Mouse (Mus musculus) small intestine, adult 2 months (tissue): Measurements from ENCODE around the gene Foxn2. TPM values are rescaled to one million over a fixed set of nuclear protein-coding genes. Genes with fewer than 3 reads are reported as not detected.

Experiments used
- H3K27ac ChIP-seq: fragments of 200-500 bp; 2 replicates; pipeline ENCODE4 v1.5.1; 2012; ENCODE audit warnings: low read depth, low read length, control low read depth, inconsistent platforms; ENCODE audit not compliant: insufficient read depth
- H3K27me3 ChIP-seq: fragments of 200-500 bp; 2 replicates; pipeline ENCODE4 v1.6.1; 2012; ENCODE audit warnings: mild to moderate bottlenecking, moderate library complexity, low read length, inconsistent platforms; ENCODE audit not compliant: control insufficient read depth, insufficient read depth
- H3K36me3 ChIP-seq: fragments of 200-500 bp; 2 replicates; pipeline ENCODE4 v1.6.1; 2012; ENCODE audit warnings: mild to moderate bottlenecking, low read length, control low read depth, inconsistent platforms; ENCODE audit not compliant: control insufficient read depth, insufficient read depth
- H3K4me1 ChIP-seq: fragments of 200-500 bp; 2 replicates; pipeline ENCODE4 v1.6.1; 2012; ENCODE audit warnings: low read length, inconsistent platforms, mixed read lengths; ENCODE audit not compliant: control insufficient read depth, insufficient read depth, insufficient read length
- H3K4me3 ChIP-seq: fragments of 200-500 bp; 2 replicates; pipeline ENCODE4 v1.5.1; 2012; ENCODE audit warnings: low read depth, mild to moderate bottlenecking, control low read depth, inconsistent platforms, low read length, moderate library complexity
- CTCF ChIP-seq: fragments of 200-500 bp; IDR thresholded peaks from 2 replicates; pipeline ENCODE4 v1.5.1; 2012; ENCODE audit warnings: low read depth, mild to moderate bottlenecking, control low read depth, inconsistent platforms, low read length, moderate library complexity, mixed read lengths; ENCODE audit not compliant: insufficient replicate concordance, insufficient read length; ENCODE audit errors: extremely low read depth
- POLR2A ChIP-seq: fragments of 200-500 bp; IDR thresholded peaks from 2 replicates; pipeline ENCODE4 v1.6.1; 2012; ENCODE audit warnings: low read depth, mild to moderate bottlenecking, control low read depth, inconsistent platforms, low read length, moderate library complexity
- WGBS: fragments of 180-500 bp; shearing (Covaris S2); methylation state at CpG from one replicate; pipeline ENCODE4 v1.1.7; 2018; 5-methylcytosine and 5-hydroxymethylcytosine counted together
- polyA plus RNA-seq: library from polyadenylated mRNA; depleted of rRNA; stranded (reverse); fragments of >200 nt; gene quantifications from 2 replicates; pipeline ENCODE4 v1.2.3, GENCODE M21; 2012

Gene Foxn2
- polyA plus RNA-seq, 1 experiment = 2.5 TPM

DNA sequence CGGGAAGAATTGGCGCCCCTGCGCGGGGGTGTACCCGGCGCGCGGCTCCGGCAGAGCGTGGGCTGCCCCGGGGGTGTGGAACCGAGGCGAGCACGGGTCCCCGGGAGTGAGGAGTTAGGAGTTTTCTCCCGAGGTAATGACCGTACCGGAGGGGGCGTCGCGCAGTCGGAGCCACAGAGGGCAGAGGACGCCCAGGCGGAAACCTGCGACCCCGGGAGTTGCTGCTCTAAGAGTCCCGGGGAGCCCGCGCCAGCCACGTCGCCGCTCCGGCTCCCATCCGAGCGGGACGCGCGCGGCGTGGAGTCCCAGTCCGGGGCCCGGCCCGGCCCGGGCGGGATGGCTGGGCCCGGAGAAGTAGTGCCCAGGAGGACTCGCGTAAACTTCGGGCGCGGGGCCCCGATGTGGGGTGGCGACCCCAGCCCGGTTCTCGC, 505 bp downstream of the Foxn2 start:
- Histone ChIP-seq H3K4me1 (peaks cover 9% of the 10 kb centered on the region; the same call in 1 of the 2 replicates), H3K4me3 (peak overlapping the region; percentile 100), H3K27ac (peak overlapping the region; percentile 93), H3K36me3 (no peaks in the 10 kb centered on the region), H3K27me3 (no peaks in the 10 kb centered on the region)
- no peak for TF ChIP-seq CTCF
- WGBS = under 1% methylated on average over 54 of the region's 55 CpGs

DNA sequence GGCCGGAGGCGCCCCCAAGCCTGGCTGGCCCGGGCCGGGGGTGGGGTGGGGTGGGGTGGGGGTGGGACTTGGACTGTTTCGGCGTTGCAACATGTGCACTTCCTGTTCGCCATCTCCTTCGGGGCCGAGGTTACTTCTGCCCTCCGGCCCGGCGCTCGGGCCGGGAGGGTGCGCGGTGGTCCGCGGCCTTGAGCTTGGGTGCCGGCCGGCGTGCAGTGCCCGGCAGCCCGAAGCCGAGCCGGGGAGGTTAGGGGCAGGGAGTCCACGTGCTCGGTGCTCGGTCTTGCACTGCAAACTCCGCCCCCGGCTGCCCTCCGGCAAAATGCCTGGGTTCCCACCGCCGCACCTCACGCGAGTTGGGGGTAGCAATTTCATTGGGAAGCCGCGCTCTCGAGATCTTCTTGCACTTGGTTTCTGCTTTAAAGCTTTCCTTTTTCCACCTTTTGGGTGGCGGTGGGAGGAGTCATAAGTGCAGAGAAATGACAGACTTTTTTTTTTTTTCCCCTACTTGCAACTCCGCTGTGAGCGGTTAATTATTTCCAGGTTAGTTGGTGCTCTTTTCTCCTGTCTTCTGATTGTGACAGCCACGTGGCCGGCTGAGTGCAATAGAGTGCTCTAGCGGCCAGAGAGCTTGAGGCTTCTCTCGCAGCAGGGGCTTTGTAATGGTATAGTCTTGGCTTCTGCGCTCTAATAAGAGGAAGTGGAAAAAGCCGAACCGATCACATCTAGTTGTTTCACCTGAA, 1.1 kb downstream of the Foxn2 start:
- H3K36me3 ChIP-seq = no peaks in the 10 kb centered on the region
- WGBS = under 1% methylated on average over 48 of the region's 48 CpGs
- H3K4me3 ChIP-seq = peak overlapping the region; percentile 100
- H3K27ac ChIP-seq = peak overlapping the region; percentile 93
- peak; percentile 21; the same call in 1 of the 2 replicates for TF ChIP-seq CTCF
- no peak for TF ChIP-seq POLR2A
- H3K27me3 ChIP-seq = no peaks in the 10 kb centered on the region
- peaks cover 9% of the 10 kb centered on the region; the same call in 1 of the 2 replicates for H3K4me1 ChIP-seq

DNA sequence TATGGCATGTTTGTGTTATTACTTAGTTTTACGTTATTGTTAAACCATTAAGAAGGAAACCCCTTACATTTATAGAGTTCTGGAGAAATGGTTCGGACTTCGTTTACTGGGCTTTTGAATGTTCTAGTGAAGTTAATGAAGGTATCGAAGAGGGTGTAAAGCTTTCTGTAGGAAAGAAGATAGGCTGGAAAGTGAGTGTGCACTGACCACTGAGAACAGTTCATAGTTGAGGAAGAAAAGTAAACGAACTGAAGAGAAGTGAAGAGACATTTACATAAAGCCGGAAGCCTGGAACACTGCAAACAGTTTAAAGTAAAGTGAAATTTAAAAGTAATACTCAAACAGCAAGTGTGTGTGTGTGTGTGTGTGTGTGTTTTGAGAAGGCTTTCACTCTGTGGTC, 2.1 kb downstream of the Foxn2 start:
- WGBS = 45% methylated on average over 6 of the region's 6 CpGs
- Histone ChIP-seq H3K27me3 (no peaks in the 10 kb centered on the region), H3K4me1 (peaks cover 6% of the 10 kb centered on the region; the same call in 1 of the 2 replicates), H3K4me3 (no peak overlapping the region), H3K36me3 (no peaks in the 10 kb centered on the region), H3K27ac (no peak overlapping the region)
- TF ChIP-seq CTCF (no peak), POLR2A (no peak)

DNA sequence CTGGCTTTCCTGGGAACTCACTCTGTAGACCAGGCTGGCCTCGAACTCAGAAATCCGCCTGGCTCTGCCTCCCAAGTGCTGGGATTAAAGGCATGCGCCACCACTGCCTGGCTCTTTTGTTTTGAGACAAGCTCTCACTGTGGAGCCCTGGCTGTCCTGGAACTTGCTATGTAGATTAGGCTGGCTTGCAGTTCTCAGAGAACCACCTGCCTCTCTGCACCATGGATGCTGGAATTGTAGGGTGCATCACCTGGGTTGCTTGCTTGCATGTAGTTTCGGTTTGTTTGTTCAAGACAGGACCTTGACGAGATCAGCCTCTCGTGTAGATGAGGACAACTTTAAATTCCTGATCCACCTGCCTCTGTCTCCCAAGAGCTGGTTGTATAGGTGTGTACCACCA, 2.7 kb downstream of the Foxn2 start:
- WGBS = 53% methylated on average over 6 of the region's 6 CpGs
- H3K36me3 ChIP-seq = no peaks in the 10 kb centered on the region
- no peak for TF ChIP-seq POLR2A
- TF ChIP-seq CTCF = no peak
- H3K4me1 ChIP-seq = peaks cover 6% of the 10 kb centered on the region; the same call in 1 of the 2 replicates
- H3K4me3 ChIP-seq = no peak overlapping the region
- H3K27me3 ChIP-seq = no peaks in the 10 kb centered on the region
- no peak overlapping the region for H3K27ac ChIP-seq

DNA sequence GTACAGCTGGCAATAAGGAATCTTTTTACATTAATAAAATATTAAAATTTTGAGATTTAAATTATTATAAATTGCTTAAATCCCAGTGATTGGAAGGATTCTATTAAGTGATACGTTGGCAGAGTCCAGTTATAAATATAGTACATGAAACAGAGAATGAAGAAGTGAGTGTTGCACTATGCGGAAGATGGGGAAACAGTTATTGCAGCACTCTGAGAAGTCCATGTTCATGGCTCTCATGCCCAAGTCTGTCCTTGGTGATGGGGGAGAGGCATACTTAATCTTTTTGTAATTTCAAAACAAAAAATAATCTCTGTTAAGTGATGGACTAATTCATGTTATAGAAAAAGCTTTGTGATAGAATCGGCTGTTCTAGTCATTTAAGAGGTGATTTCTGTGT, 17.6 kb downstream of the Foxn2 start:
- WGBS = 80% methylated on average over 3 of the region's 3 CpGs
- H3K27me3 ChIP-seq = no peaks in the 10 kb centered on the region
- TF ChIP-seq POLR2A (no peak), CTCF (no peak)
- no peak overlapping the region for H3K27ac ChIP-seq
- H3K4me1 ChIP-seq = peaks cover 8% of the 10 kb centered on the region; the same call in 1 of the 2 replicates
- H3K36me3 ChIP-seq = peaks cover 4% of the 10 kb centered on the region; the same call in 1 of the 2 replicates
- H3K4me3 ChIP-seq = no peak overlapping the region

DNA sequence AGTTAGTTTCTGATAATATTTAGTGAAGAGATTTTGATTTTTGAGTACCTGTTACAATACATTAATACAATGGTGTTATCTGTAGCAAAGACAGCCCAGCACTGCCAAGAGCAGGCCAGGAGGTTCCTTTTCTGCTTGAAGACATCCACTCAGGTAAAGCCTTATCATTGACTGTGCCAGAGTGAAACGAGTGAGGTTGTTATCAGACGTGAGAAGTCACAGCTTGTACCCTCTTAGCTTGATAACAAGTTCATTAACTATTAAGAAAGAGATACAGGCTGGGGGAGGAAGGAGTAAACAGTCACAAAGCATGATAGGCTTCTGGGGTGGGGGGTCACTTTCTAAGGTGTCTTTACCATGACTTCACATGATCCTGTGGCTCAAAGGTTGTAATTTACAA, 19.0 kb downstream of the Foxn2 start:
- peak overlapping the region; percentile 81; the same call in 1 of the 2 replicates for H3K27ac ChIP-seq
- WGBS = 16% methylated on average over 2 of the region's 2 CpGs
- H3K4me1 ChIP-seq = peaks cover 11% of the 10 kb centered on the region; the same call in 1 of the 2 replicates
- no peak for TF ChIP-seq CTCF
- TF ChIP-seq POLR2A = no peak
- H3K27me3 ChIP-seq = no peaks in the 10 kb centered on the region
- peaks cover 9% of the 10 kb centered on the region for H3K36me3 ChIP-seq
- no peak overlapping the region for H3K4me3 ChIP-seq
